Mouse (Mus musculus): ENCODE results near the gene Cdc20. TPM values are rescaled to one million over a fixed set of nuclear protein-coding genes. Genes with fewer than 3 reads are reported as not detected.

The Cdc20 gene
- polyA plus RNA-seq, 1 experiment from 2014 or later = 47.3 TPM

GRCm38 (mm10) chr4:118445781-118446414, 8.7 kb upstream of the Cdc20 start:
- no peaks in the 10 kb centered on the region for H3K4me1 ChIP-seq (ENCODE audit: control insufficient read depth, insufficient read depth, low read length)
- no peaks in the 10 kb centered on the region for H3K36me3 ChIP-seq (ENCODE audit: control insufficient read depth, insufficient read depth, low read length)
- WGBS = 19% methylated on average over 18 of the region's 18 CpGs
- ATAC-seq (ENCODE audit: low FRiP score, low TSS enrichment) (peak; percentile 55), DNase-seq (peak; percentile 30)
- peak overlapping the region; percentile 36 for H3K4me3 ChIP-seq (replicated peaks; ENCODE audit: low read depth, low read length)
- H3K4me2 ChIP-seq (ENCODE audit: low read length) = peak overlapping the region; percentile 73
- H3K27me3 ChIP-seq (ENCODE audit: control insufficient read depth, insufficient read depth, low read length) = no peaks in the 10 kb centered on the region
- no peaks in the 10 kb centered on the region for H3K9me3 ChIP-seq (ENCODE audit: control insufficient read depth, low read length)
- no peak overlapping the region for H3K27ac ChIP-seq (replicated peaks; ENCODE audit: low read depth, low read length)
- peak overlapping the region; percentile 47 for H3K9ac ChIP-seq (replicated peaks; ENCODE audit: low read length)

GRCm38 (mm10) chr4:118445088-118445487, 7.9 kb upstream of the Cdc20 start:
- H3K9ac ChIP-seq (replicated peaks; ENCODE audit: low read length) = no peak overlapping the region
- ATAC-seq (ENCODE audit: low FRiP score, low TSS enrichment) (no peak), DNase-seq (no peak)
- H3K4me1 ChIP-seq (ENCODE audit: control insufficient read depth, insufficient read depth, low read length) = no peaks in the 10 kb centered on the region
- no peaks in the 10 kb centered on the region for H3K36me3 ChIP-seq (ENCODE audit: control insufficient read depth, insufficient read depth, low read length)
- no peaks in the 10 kb centered on the region for H3K9me3 ChIP-seq (ENCODE audit: control insufficient read depth, low read length)
- no peak overlapping the region for H3K4me2 ChIP-seq (ENCODE audit: low read length)
- no peaks in the 10 kb centered on the region for H3K27me3 ChIP-seq (ENCODE audit: control insufficient read depth, insufficient read depth, low read length)
- WGBS = 87% methylated on average over 10 of the region's 10 CpGs
- no peak overlapping the region for H3K4me3 ChIP-seq (replicated peaks; ENCODE audit: low read depth, low read length)
- no peak overlapping the region for H3K27ac ChIP-seq (replicated peaks; ENCODE audit: low read depth, low read length)

- H3K4me1 ChIP-seq (ENCODE audit: control insufficient read depth, insufficient read depth, low read length) = peaks cover 16% of the 10 kb centered on the region
- ATAC-seq (ENCODE audit: low FRiP score, low TSS enrichment) (no peak), DNase-seq (peak; percentile 68)
- H3K4me3 ChIP-seq (replicated peaks; ENCODE audit: low read depth, low read length) = peak overlapping the region; percentile 50
- H3K9ac ChIP-seq (replicated peaks; ENCODE audit: low read length) = peak overlapping the region; percentile 63
- H3K27ac ChIP-seq (replicated peaks; ENCODE audit: low read depth, low read length) = peak overlapping the region; percentile 87
- H3K36me3 ChIP-seq (ENCODE audit: control insufficient read depth, insufficient read depth, low read length) = peaks cover 8% of the 10 kb centered on the region; the same call in 1 of the 2 replicates
- H3K27me3 ChIP-seq (ENCODE audit: control insufficient read depth, insufficient read depth, low read length) = no peaks in the 10 kb centered on the region
- 11% methylated on average over 12 of the region's 12 CpGs for WGBS
- peak overlapping the region; percentile 95 for H3K4me2 ChIP-seq (ENCODE audit: low read length)
- no peaks in the 10 kb centered on the region for H3K9me3 ChIP-seq (ENCODE audit: control insufficient read depth, low read length)
These were observed 689 bp upstream of the Cdc20 start for GRCm38 (mm10) chr4:118437829-118438253.

- peaks cover 21% of the 10 kb centered on the region for H3K4me1 ChIP-seq (ENCODE audit: control insufficient read depth, insufficient read depth, low read length)
- H3K27ac ChIP-seq (replicated peaks; ENCODE audit: low read depth, low read length) = no peak overlapping the region
- no peaks in the 10 kb centered on the region for H3K9me3 ChIP-seq (ENCODE audit: control insufficient read depth, low read length)
- ATAC-seq (ENCODE audit: low FRiP score, low TSS enrichment) (no peak), DNase-seq (no peak)
- no peak overlapping the region for H3K4me2 ChIP-seq (ENCODE audit: low read length)
- no peak overlapping the region for H3K4me3 ChIP-seq (replicated peaks; ENCODE audit: low read depth, low read length)
- 74% methylated on average over 8 of the region's 8 CpGs for WGBS
- H3K27me3 ChIP-seq (ENCODE audit: control insufficient read depth, insufficient read depth, low read length) = no peaks in the 10 kb centered on the region
- H3K36me3 ChIP-seq (ENCODE audit: control insufficient read depth, insufficient read depth, low read length) = peaks cover 23% of the 10 kb centered on the region
- H3K9ac ChIP-seq (replicated peaks; ENCODE audit: low read length) = no peak overlapping the region; the same call in 1 of the 2 replicates
These were observed 4.8 kb downstream of the Cdc20 start for GRCm38 (mm10) chr4:118432332-118432731.

GRCm38 (mm10) chr4:118429215-118429895, 7.8 kb downstream of the Cdc20 start:
- H3K4me3 ChIP-seq (replicated peaks; ENCODE audit: low read depth, low read length) = no peak overlapping the region
- no peak overlapping the region for H3K4me2 ChIP-seq (ENCODE audit: low read length)
- H3K9me3 ChIP-seq (ENCODE audit: control insufficient read depth, low read length) = no peaks in the 10 kb centered on the region
- no peak for DNase-seq
- H3K36me3 ChIP-seq (ENCODE audit: control insufficient read depth, insufficient read depth, low read length) = peaks cover 23% of the 10 kb centered on the region
- no peaks in the 10 kb centered on the region for H3K27me3 ChIP-seq (ENCODE audit: control insufficient read depth, insufficient read depth, low read length)
- WGBS = 61% methylated on average over 7 of the region's 7 CpGs
- H3K4me1 ChIP-seq (ENCODE audit: control insufficient read depth, insufficient read depth, low read length) = peaks cover 17% of the 10 kb centered on the region
- ATAC-seq (ENCODE audit: low FRiP score, low TSS enrichment) = no peak
- no peak overlapping the region for H3K9ac ChIP-seq (replicated peaks; ENCODE audit: low read length)
- H3K27ac ChIP-seq (replicated peaks; ENCODE audit: low read depth, low read length) = no peak overlapping the region

- 57% methylated on average over 15 of the region's 15 CpGs for WGBS
These were observed 8.5 kb downstream of the Cdc20 start for GRCm38 (mm10) chr4:118428531-118429214.

GRCm38 (mm10) chr4:118427768-118428451, 9.2 kb downstream of the Cdc20 start, which contains the start of gene Elovl1:
Gene Elovl1, plus strand, starts transcription at chr4:118428093.
- ATAC-seq (ENCODE audit: low FRiP score, low TSS enrichment) = peak; percentile 88
- H3K36me3 ChIP-seq (ENCODE audit: control insufficient read depth, insufficient read depth, low read length) = peaks cover 20% of the 10 kb centered on the region
- WGBS = 0% methylated on average over 28 of the region's 31 CpGs

More at GRCm38 (mm10) chr4:118428531-118429214, 8.5 kb downstream of the Cdc20 start:
- no peak for DNase-seq
- peak overlapping the region; percentile 64; the same call in 1 of the 2 replicates for H3K27ac ChIP-seq (replicated peaks; ENCODE audit: low read depth, low read length)
- H3K4me2 ChIP-seq (ENCODE audit: low read length) = peak overlapping the region; percentile 87
- ATAC-seq (ENCODE audit: low FRiP score, low TSS enrichment) = peak; percentile 2; the same call in 1 of the 2 replicates
- H3K4me3 ChIP-seq (replicated peaks; ENCODE audit: low read depth, low read length) = peak overlapping the region; percentile 49
- H3K9me3 ChIP-seq (ENCODE audit: control insufficient read depth, low read length) = no peaks in the 10 kb centered on the region
- H3K27me3 ChIP-seq (ENCODE audit: control insufficient read depth, insufficient read depth, low read length) = no peaks in the 10 kb centered on the region
- H3K4me1 ChIP-seq (ENCODE audit: control insufficient read depth, insufficient read depth, low read length) = peaks cover 17% of the 10 kb centered on the region
- peak overlapping the region; percentile 59 for H3K9ac ChIP-seq (replicated peaks; ENCODE audit: low read length)
- peaks cover 23% of the 10 kb centered on the region for H3K36me3 ChIP-seq (ENCODE audit: control insufficient read depth, insufficient read depth, low read length)

GRCm38 (mm10) chr4:118427415-118427767, 9.8 kb downstream of the Cdc20 start:
- Histone ChIP-seq H3K4me1 (ENCODE audit: control insufficient read depth, insufficient read depth, low read length) (peaks cover 17% of the 10 kb centered on the region), H3K27me3 (ENCODE audit: control insufficient read depth, insufficient read depth, low read length) (no peaks in the 10 kb centered on the region), H3K27ac (replicated peaks; ENCODE audit: low read depth, low read length) (peak overlapping the region; percentile 64), H3K9me3 (ENCODE audit: control insufficient read depth, low read length) (no peaks in the 10 kb centered on the region), H3K9ac (replicated peaks; ENCODE audit: low read length) (peak overlapping the region; percentile 59), H3K36me3 (ENCODE audit: control insufficient read depth, insufficient read depth, low read length) (peaks cover 20% of the 10 kb centered on the region), H3K4me3 (replicated peaks; ENCODE audit: low read depth, low read length) (peak overlapping the region; percentile 49), H3K4me2 (ENCODE audit: low read length) (peak overlapping the region; percentile 87)
- 4% methylated on average over 5 of the region's 5 CpGs for WGBS
- ATAC-seq (ENCODE audit: low FRiP score, low TSS enrichment) (peak; percentile 15), DNase-seq (no peak)

More at GRCm38 (mm10) chr4:118427768-118428451, 9.2 kb downstream of the Cdc20 start, which contains the start of gene Elovl1:
- H3K27ac ChIP-seq (replicated peaks; ENCODE audit: low read depth, low read length) = peak within 1 kb of the TSS; percentile 64
- DNase-seq = peak; percentile 85
- no peaks in the 10 kb centered on the region for H3K27me3 ChIP-seq (ENCODE audit: control insufficient read depth, insufficient read depth, low read length)
- H3K4me2 ChIP-seq (ENCODE audit: low read length) = peak within 1 kb of the TSS; percentile 87
- peaks cover 17% of the 10 kb centered on the region for H3K4me1 ChIP-seq (ENCODE audit: control insufficient read depth, insufficient read depth, low read length)
- H3K9ac ChIP-seq (replicated peaks; ENCODE audit: low read length) = peak within 1 kb of the TSS; percentile 59
- H3K9me3 ChIP-seq (ENCODE audit: control insufficient read depth, low read length) = no peaks in the 10 kb centered on the region
- H3K4me3 ChIP-seq (replicated peaks; ENCODE audit: low read depth, low read length) = peak within 1 kb of the TSS; percentile 49
